Mouse (Mus musculus) WW6 (cell line): Measurements from ENCODE around the gene Ces1h.
"Not testable (repeated sequence)": the region's sequence is repeated elsewhere in the genome, so short reads cannot be mapped to it uniquely, and the experiment has no call there.

Experiments
- DNase-seq: peaks from one replicate; pipeline ENCODE4 v3.0.0-alpha.2; 2013; ENCODE audit warnings: low read depth, low spot score

The Ces1h gene

DNA sequence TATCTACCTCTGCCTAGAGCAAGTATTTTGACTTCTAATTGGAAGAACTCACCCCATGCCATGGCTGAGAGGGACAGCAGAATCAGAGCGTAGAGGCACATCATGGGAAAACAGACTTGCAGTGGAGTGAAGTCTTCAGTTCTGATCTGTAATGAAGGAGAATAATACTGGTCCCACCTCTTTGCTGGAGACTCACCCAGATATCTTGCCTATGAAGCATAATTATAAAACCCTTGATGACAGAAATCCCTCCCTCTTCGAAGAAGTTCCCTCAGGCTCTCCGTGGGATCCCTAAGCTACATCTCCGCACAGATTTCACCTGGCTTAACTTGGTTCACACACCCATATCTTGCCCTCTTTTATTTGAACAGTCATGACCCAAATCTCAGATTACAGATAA, at the start of gene Ces1h:
TSS of gene Ces1h (minus strand) at position 101 of the 400 bp plus-strand sequence.
- DNase-seq: no peak

DNA sequence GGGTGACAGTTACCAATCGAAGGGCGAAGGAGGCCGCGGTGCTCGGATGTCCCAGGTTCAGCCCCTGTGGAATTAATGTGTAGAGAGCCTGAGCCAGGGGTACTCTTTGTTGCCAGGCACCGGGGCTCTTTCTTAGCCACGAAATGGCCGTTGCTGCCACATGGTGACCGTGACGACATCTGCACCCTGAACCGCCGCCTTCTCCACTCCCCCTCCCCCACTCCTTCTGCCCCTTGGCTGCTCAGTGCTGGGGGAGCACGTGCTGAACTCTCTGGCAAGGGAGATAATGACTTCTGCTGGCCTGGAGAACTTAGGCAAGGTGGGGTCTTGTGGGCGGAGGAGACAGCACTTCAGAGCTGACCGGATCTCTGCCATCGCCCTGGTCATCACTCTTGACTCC, 47.7 kb upstream of the Ces1h start:
- no peak for DNase-seq

DNA sequence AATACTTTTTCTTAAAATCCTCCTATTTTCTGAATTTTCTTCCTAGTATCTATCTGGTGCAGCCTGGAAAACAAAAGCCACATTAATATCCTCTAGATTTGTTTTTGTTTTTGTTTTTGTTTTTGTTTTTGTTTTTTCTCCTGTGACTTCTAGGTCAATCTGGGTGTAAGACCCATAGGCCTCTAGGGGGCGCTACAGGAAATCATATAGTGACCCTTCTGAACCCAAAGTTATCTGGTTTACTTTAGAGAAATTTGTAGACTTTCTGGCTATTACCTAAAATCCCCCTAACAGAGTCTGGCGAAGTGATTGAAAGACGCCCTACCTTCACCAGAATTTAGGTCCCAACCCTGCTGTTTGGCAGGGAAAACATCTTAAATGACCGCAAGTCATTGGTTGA, 35.9 kb upstream of the Ces1h start:
- DNase-seq: peak; percentile 11

DNA sequence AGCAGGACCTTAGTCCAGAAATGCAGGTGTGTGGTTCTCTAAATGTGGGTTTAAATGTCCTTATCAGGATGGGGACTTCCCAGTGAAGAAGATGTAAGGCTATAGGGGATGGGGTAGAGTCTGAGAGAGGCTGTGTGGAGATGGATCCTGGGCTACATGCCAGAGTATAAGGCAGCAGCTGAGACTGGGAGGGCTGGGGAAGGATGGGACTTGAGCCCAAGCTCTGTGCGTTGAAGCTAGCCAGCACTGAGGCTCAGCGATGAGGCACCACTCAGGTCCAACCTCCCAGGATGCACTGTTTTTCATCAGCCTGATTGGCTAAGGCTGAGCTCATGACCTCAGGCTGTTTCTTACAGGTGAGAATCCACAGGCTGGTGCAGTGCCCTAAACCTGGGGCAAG, 29.3 kb upstream of the Ces1h start:
- no peak for DNase-seq

DNA sequence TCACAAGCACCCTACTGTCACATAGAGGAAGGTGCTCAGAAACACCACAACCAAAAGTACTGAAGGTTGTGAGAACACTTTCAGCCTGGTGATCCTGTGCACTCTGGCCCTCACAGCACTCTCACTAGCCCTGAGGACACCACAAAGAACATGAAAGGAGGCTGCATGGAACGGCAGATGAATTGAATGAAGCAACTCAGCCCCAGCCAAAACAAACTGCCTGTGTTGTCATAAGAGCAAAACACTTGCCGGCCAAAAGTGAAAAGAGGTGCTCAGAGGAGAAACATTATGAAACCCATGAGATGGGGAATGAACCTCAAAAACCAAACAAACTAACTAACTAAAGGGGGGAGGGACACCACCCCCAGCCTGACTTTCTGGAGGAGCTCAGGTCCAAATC, 20.2 kb upstream of the Ces1h start:
- DNase-seq: no peak

DNA sequence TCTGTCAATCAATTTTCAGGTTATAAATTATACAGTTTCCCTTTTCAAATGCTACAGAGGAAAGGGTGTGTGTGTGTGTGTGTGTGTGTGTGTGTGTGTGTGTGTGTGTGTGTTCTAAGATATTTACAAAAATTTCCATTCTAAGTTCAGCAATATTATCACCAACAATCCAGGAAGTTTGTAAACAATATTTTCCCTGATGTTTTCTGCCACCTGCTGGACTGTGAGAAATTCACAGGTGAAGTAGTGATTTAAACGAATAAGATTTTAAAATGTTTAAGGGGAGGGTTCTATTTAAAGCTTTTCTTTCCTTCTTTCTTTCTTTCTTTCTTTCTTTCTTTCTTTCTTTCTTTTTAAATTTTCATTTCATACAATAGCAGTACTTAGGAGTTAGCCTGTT, 18.5 kb upstream of the Ces1h start:
- no peak for DNase-seq

DNA sequence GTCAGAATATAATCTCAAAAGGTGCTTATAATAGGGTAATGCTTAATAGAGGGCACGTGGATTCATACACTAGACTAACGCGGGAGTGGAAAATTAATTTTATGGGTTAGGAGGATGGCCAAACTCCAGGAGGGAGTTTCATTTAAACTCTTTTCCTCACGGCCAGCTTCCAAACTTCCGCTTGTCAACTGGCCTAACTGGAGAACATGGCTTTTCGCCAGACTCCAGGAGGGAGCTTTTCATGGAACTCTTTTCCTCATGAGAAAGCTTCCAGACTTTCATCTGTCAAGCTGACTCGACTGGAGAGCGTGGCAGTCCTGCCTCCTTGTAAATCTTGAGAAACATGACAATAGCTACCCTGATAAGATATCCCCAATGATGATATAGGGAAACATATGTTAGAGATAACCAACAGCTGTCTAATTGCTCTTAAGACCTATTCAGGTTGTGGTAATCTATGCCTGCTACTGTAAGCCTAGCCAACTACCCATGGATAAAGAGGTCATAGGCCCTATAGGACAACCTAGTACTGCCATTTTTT, 14.6 kb upstream of the Ces1h start:
- not testable (repeated sequence) for DNase-seq

DNA sequence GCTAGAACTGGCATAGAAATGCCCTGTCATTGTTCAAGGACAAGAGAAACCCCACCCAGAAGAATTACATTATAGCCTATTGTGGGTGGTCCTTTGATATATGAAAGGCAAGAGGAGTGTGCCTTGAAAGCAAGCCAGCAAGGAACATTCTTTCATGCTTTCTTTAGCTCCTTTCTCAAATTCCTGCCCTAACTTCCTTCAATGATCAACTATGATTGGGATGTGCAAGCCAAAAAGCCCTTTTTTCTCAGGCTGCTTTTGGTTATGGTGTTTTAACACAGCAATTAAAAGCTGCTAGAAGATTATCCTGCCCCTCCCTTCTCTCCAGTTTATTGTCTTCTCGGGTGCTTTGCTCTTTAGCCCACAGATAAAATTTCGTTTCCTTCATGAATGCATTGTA, 10.0 kb downstream of the Ces1h start:
- DNase-seq: no peak

DNA sequence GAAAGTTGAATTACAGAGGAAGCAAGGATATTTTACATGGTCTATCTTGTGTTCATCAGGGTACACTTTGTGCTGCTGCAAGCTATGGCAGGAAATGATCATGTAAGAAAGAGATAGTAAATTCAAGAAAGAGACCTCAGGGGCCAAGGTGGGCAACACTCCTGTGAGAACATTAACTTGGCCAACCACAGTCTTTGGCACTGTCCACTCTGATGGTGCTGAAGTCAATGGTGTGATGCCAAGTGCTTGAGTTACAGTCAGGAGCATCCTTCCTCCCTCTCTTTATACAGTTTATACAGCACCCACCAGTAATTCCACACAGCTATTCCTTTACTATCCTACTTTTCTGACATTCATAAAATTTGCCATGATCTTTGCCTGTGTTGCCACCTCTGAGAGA, 19.4 kb downstream of the Ces1h start:
- DNase-seq: no peak

DNA sequence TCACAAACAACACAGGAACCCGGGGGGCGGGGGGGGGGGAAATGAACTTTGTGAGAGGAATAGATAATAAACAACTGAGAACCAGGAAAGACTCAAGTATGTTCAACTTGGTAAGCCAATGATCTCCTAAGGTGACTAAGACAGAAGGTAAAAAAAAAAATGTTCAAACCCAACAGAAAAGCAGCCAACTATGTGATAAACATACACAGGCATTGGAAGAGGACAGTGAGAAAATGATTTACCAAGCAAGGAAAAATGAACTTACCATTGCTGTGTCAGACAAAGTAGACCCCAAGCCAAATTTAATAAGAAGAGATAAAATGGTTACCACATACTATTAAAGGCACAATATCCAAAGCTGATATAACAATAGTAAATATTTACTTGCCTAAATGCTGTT, 40.0 kb downstream of the Ces1h start:
- DNase-seq: no peak

DNA sequence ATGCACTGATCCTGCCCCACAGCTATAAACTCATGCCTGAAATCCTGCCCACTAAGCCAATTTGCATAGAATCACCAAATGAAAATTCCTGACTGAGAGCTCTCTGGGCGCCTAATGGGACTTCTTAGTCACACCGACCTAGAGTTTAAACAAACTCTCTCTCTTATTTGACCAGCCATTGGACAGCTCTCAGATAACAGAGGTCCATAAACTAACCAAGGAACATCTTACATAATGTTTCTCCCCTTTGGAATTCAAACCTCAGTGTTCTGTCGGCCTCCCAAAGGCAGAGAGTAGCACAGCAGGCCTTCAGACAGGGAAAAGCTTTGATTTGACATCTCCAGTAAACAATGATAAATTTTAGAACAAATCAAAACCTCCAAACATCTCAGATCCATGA, 42.3 kb downstream of the Ces1h start, which contains the start of gene Ces1g:
TSS of gene Ces1g (minus strand) at position 102 of the 400 bp plus-strand sequence.
- no peak for DNase-seq

DNA sequence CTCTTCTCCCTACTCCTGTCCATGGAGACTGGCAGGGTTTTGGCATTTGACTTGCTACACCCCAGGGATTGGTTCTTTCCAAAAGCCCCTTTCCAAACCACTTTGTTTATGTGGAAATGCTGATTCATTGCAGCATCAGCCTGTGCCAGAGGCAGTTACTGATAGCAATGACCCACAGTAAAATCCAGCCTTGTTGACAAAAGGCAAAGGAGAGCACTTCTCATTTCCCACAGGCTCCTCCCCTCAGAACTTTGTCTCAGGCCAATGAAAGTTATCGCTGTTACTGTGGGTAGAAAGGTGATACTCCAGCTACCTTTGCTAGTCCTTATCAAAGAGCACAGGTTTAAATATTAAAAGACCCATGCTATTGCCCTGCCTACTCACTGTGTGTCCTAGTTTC, 46.8 kb downstream of the Ces1h start:
- no peak for DNase-seq

DNA sequence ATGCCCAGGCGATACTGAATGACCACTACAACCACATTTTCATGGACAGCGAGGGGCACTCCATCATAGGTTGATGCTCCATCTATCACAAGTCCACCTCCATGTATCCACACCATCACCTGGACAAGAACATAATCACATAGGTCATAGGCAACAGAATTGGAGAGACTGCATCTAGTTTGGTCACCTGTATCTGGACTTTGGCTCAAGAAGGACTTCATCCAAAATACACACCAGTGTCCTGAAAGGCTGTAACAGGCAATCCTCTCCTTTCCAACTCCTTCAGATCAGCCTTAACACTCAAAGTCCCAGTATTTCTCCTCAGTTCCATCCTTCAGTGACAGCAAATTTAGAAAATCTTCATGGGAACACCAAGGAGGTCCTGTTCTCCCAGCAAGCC, 48.4 kb downstream of the Ces1h start:
- DNase-seq: no peak

DNA sequence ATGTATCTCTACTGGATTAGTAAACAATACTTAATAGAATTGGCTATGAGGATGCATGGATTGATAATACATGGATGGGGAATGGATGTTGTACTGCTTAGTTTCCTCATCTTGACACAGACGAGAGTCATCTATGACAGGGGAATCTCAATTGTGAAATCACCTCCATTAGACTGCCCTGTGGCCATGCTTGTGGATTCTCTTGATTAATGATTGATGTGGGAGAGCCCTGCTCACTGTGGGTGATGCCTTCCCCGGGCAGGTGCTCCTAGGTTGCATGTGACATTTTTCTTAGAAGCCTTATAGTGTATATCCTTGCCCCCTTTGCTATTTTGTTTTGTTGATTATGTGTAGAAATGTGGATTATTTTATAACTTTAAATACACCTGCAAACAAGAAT, 54.4 kb downstream of the Ces1h start:
- DNase-seq: no peak

DNA sequence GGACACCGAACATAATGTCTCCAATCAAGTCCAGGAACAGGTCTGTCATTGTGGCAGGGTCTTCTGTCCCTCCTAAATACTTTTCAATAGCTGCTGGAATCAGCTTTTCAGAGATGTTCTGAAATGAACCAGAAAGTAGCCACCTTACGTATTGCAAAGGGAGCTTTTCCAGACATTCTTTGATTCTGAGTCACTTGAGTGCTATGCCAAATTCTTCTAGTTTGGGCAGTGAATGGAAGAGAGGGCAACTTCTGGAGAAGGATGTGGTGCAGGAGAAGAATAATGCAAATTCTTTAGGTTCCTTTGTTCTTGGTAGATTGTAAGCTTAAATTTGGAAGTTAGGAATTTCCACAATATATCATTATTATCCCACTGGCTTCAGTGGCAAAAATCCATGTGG, 62.5 kb downstream of the Ces1h start:
- DNase-seq: no peak

DNA sequence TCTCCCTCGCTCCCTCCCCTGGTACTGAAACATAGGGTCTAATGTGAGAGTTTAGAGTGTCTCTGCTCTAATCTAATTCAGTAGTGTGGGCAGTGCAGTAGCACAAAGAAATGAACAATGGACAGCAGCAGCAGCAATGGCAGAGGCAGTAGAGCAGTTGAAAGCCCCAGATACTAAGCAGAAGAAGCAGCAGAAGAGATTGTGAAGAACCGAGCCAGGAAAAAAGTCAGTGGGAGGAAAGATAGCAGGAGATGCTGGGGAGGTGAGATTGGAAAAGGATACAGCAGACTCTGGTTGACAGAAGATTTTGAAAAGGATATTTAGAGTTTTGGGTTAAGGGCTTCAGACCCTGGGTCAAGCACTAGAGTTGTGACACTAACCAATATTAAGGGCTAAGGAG, 64.0 kb downstream of the Ces1h start:
- no peak for DNase-seq
